Mouse (Mus musculus): ENCODE measurements around the gene Rtkn2. TPM values are rescaled to one million over a fixed set of nuclear protein-coding genes. Genes with fewer than 3 reads are reported as not detected.

Rtkn2 gene
- polyA plus RNA-seq, 1 experiment from 2014 or later, result 5.8 TPM

DNA sequence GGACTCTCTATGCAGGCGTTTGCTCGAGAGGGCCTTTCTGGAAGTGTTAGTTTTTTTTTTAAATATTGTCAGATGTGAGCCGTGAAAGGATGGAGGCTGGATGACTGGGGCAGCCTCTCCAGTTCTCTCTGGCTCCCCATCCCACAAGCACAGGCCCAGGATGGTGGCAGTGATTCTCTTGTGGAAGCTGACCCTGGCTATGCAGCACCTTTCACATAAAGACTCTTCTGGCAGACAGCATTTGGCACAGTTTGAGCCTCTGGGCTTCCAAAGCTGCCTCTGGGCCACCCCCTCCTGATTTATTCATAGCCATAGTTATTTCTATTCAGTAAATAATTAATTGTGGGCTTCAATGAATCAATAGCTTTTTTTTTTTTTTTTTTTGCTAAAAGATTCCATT lies 46.3 kb downstream of the Rtkn2 start:
- Histone ChIP-seq H3K27me3 (ENCODE audit: control insufficient read depth, insufficient read depth, low read length) (no peaks in the 10 kb centered on the region), H3K4me3 (replicated peaks; ENCODE audit: low read depth, low read length) (no peak overlapping the region), H3K9ac (replicated peaks; ENCODE audit: low read length) (no peak overlapping the region), H3K4me1 (ENCODE audit: control insufficient read depth, insufficient read depth, low read length) (no peaks in the 10 kb centered on the region), H3K27ac (replicated peaks; ENCODE audit: low read depth, low read length) (no peak overlapping the region), H3K9me3 (ENCODE audit: control insufficient read depth, low read length) (no peaks in the 10 kb centered on the region), H3K36me3 (ENCODE audit: control insufficient read depth, insufficient read depth, low read length) (no peaks in the 10 kb centered on the region), H3K4me2 (ENCODE audit: low read length) (no peak overlapping the region)
- ATAC-seq (ENCODE audit: low FRiP score, low TSS enrichment) (no peak), DNase-seq (peak; percentile 43)
- 81% methylated on average over 3 of the region's 3 CpGs for WGBS

GRCm38 (mm10) chr10:68028327-68029080 lies 49.1 kb downstream of the Rtkn2 start:
- no peaks in the 10 kb centered on the region for H3K4me1 ChIP-seq (ENCODE audit: control insufficient read depth, insufficient read depth, low read length)
- no peak for ATAC-seq (ENCODE audit: low FRiP score, low TSS enrichment)
- 89% methylated on average over 12 of the region's 12 CpGs for WGBS

GRCm38 (mm10) chr10:68029081-68029626 lies 49.8 kb downstream of the Rtkn2 start:
- no peak overlapping the region for H3K9ac ChIP-seq (replicated peaks; ENCODE audit: low read length)
- H3K27me3 ChIP-seq (ENCODE audit: control insufficient read depth, insufficient read depth, low read length), result no peaks in the 10 kb centered on the region
- H3K9me3 ChIP-seq (ENCODE audit: control insufficient read depth, low read length), result no peaks in the 10 kb centered on the region
- DNase-seq (no peak), ATAC-seq (ENCODE audit: low FRiP score, low TSS enrichment) (no peak)
- no peak overlapping the region for H3K4me3 ChIP-seq (replicated peaks; ENCODE audit: low read depth, low read length)
- no peaks in the 10 kb centered on the region for H3K4me1 ChIP-seq (ENCODE audit: control insufficient read depth, insufficient read depth, low read length)
- no peaks in the 10 kb centered on the region for H3K36me3 ChIP-seq (ENCODE audit: control insufficient read depth, insufficient read depth, low read length)
- WGBS, result 87% methylated on average over 5 of the region's 5 CpGs
- no peak overlapping the region for H3K4me2 ChIP-seq (ENCODE audit: low read length)
- no peak overlapping the region for H3K27ac ChIP-seq (replicated peaks; ENCODE audit: low read depth, low read length)

More at GRCm38 (mm10) chr10:68028327-68029080, 49.1 kb downstream of the Rtkn2 start:
- no peak for DNase-seq
- Histone ChIP-seq H3K27me3 (ENCODE audit: control insufficient read depth, insufficient read depth, low read length) (no peaks in the 10 kb centered on the region), H3K36me3 (ENCODE audit: control insufficient read depth, insufficient read depth, low read length) (no peaks in the 10 kb centered on the region), H3K27ac (replicated peaks; ENCODE audit: low read depth, low read length) (no peak overlapping the region), H3K4me2 (ENCODE audit: low read length) (no peak overlapping the region), H3K4me3 (replicated peaks; ENCODE audit: low read depth, low read length) (no peak overlapping the region), H3K9me3 (ENCODE audit: control insufficient read depth, low read length) (no peaks in the 10 kb centered on the region), H3K9ac (replicated peaks; ENCODE audit: low read length) (no peak overlapping the region)

GRCm38 (mm10) chr10:68030027-68030426 lies 50.7 kb downstream of the Rtkn2 start:
- H3K4me1 ChIP-seq (ENCODE audit: control insufficient read depth, insufficient read depth, low read length), result no peaks in the 10 kb centered on the region
- no peak overlapping the region for H3K27ac ChIP-seq (replicated peaks; ENCODE audit: low read depth, low read length)
- no peaks in the 10 kb centered on the region for H3K36me3 ChIP-seq (ENCODE audit: control insufficient read depth, insufficient read depth, low read length)
- H3K27me3 ChIP-seq (ENCODE audit: control insufficient read depth, insufficient read depth, low read length), result no peaks in the 10 kb centered on the region
- H3K9ac ChIP-seq (replicated peaks; ENCODE audit: low read length), result no peak overlapping the region
- no peak overlapping the region for H3K4me2 ChIP-seq (ENCODE audit: low read length)
- 74% methylated on average over 6 of the region's 6 CpGs for WGBS
- H3K4me3 ChIP-seq (replicated peaks; ENCODE audit: low read depth, low read length), result no peak overlapping the region
- no peak for DNase-seq
- no peaks in the 10 kb centered on the region for H3K9me3 ChIP-seq (ENCODE audit: control insufficient read depth, low read length)
- ATAC-seq (ENCODE audit: low FRiP score, low TSS enrichment), result no peak

DNA sequence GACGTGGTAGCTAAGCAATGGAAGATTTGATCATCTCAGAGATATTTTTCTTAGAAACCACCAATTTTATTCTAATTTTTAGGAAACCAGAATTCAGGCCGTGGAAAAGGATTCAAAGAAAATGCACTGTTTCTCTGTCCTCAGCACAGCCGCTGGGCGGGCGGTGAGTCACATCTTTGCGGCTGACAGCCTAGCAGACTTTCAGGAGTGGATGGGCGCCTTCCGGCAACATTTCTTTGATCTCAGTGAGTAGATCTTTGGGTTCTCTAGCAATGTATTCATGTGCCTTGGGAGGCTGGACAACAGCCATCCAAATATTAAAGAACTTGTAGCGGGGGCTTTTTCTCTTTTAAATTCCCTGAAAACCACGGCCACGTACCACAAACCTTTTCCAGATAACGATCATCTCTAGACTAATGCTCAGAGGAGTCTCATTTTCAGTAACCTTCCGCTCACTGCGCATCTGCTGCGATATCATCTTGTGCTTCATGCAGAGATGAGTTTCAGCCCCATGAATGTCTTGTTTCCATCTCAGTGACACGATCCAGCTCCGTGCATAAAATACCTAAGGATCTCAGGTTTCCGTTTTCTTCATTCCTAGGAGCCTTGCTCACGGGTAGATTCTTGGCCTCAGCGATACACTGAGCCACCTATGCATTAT lies 56.5 kb downstream of the Rtkn2 start:
- Histone ChIP-seq H3K4me3 (replicated peaks; ENCODE audit: low read depth, low read length) (no peak overlapping the region), H3K27me3 (ENCODE audit: control insufficient read depth, insufficient read depth, low read length) (no peaks in the 10 kb centered on the region), H3K36me3 (ENCODE audit: control insufficient read depth, insufficient read depth, low read length) (no peaks in the 10 kb centered on the region), H3K4me1 (ENCODE audit: control insufficient read depth, insufficient read depth, low read length) (peaks cover 12% of the 10 kb centered on the region; the same call in 1 of the 2 replicates), H3K9me3 (ENCODE audit: control insufficient read depth, low read length) (no peaks in the 10 kb centered on the region), H3K27ac (replicated peaks; ENCODE audit: low read depth, low read length) (no peak overlapping the region), H3K4me2 (ENCODE audit: low read length) (no peak overlapping the region), H3K9ac (replicated peaks; ENCODE audit: low read length) (no peak overlapping the region)
- no peak for ATAC-seq (ENCODE audit: low FRiP score, low TSS enrichment)
- DNase-seq, result no peak
- WGBS, result 94% methylated on average over 20 of the region's 20 CpGs

DNA sequence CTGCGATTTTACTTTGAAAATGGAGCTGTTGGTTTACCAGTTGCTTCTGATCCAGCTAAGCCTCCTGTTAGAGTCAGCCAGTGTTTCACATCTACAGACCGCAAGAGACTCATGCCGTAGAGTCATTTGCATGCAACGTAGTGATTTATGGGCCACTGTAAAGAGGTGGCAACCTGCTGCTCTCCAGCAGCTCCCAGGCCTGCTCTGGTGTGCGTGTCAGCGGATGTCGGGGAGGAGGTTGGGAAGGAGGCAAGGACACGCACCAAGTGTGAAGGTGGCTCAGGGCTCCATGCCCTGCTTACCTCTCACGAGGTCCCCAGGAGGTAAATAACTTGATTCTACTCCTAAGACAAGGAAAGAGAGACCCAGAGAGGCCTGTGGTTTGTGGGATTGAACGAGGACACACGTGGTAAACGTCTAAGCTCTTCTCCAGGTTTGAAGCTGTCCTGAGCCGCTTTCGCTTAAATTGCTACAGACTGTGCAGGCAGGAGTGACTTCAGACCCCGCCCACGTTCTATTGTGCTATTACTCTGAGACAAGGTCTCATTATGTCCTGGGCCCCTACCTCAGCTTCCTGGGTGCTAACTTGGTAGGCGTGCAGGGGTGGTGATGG lies 57.1 kb downstream of the Rtkn2 start:
- H3K9me3 ChIP-seq (ENCODE audit: control insufficient read depth, low read length), result no peaks in the 10 kb centered on the region
- 96% methylated on average over 17 of the region's 17 CpGs for WGBS
- H3K36me3 ChIP-seq (ENCODE audit: control insufficient read depth, insufficient read depth, low read length), result no peaks in the 10 kb centered on the region
- no peak overlapping the region for H3K4me2 ChIP-seq (ENCODE audit: low read length)
- no peaks in the 10 kb centered on the region for H3K27me3 ChIP-seq (ENCODE audit: control insufficient read depth, insufficient read depth, low read length)
- H3K4me3 ChIP-seq (replicated peaks; ENCODE audit: low read depth, low read length), result no peak overlapping the region
- H3K4me1 ChIP-seq (ENCODE audit: control insufficient read depth, insufficient read depth, low read length), result peaks cover 12% of the 10 kb centered on the region; the same call in 1 of the 2 replicates
- H3K9ac ChIP-seq (replicated peaks; ENCODE audit: low read length), result no peak overlapping the region
- H3K27ac ChIP-seq (replicated peaks; ENCODE audit: low read depth, low read length), result no peak overlapping the region
- DNase-seq, result no peak
- ATAC-seq (ENCODE audit: low FRiP score, low TSS enrichment), result no peak

DNA sequence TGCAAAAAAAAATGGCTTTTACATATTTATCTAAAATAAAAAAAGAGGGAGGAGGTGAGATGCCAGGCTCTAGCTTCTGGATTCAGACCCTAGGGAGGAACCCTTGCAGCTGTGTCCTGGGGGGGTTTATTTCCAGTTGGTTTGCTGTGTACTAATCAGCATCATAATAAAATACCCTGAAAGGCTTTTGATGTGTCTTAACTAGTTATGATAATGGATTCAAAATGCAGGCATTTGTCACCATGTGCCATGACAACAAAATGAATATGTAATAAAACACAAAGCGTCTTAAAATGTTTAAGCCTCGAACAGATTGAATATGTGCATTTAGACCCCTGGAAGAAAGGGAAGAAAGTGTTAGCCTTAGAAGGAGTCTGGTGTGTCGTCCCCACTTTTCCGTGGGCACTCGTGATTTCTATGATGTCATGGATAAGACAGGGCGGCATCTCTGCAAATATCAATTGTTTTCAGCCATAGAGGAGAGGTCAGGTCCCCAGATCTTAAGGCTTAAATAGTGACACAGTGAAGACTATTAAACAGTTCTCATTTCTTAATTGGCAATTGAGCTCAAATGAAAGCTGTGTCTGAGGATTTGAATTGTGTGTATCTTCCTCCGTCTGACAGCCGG lies 59.7 kb downstream of the Rtkn2 start:
- peak; percentile 55; the same call in 1 of the 2 replicates for ATAC-seq (ENCODE audit: low FRiP score, low TSS enrichment)
- H3K27me3 ChIP-seq (ENCODE audit: control insufficient read depth, insufficient read depth, low read length), result no peaks in the 10 kb centered on the region
- H3K27ac ChIP-seq (replicated peaks; ENCODE audit: low read depth, low read length), result peak overlapping the region; percentile 65
- 0 out of 2 replicates have a peak overlapping the region, but pooled peaks have one; percentile 13 for H3K9ac ChIP-seq (replicated peaks; ENCODE audit: low read length)
- peaks cover 16% of the 10 kb centered on the region; the same call in 1 of the 2 replicates for H3K4me1 ChIP-seq (ENCODE audit: control insufficient read depth, insufficient read depth, low read length)
- WGBS, result 12% methylated on average over 8 of the region's 8 CpGs
- peak; percentile 64 for DNase-seq
- no peaks in the 10 kb centered on the region for H3K9me3 ChIP-seq (ENCODE audit: control insufficient read depth, low read length)
- no peak overlapping the region for H3K4me3 ChIP-seq (replicated peaks; ENCODE audit: low read depth, low read length)
- peak overlapping the region; percentile 31 for H3K4me2 ChIP-seq (ENCODE audit: low read length)
- H3K36me3 ChIP-seq (ENCODE audit: control insufficient read depth, insufficient read depth, low read length), result no peaks in the 10 kb centered on the region

DNA sequence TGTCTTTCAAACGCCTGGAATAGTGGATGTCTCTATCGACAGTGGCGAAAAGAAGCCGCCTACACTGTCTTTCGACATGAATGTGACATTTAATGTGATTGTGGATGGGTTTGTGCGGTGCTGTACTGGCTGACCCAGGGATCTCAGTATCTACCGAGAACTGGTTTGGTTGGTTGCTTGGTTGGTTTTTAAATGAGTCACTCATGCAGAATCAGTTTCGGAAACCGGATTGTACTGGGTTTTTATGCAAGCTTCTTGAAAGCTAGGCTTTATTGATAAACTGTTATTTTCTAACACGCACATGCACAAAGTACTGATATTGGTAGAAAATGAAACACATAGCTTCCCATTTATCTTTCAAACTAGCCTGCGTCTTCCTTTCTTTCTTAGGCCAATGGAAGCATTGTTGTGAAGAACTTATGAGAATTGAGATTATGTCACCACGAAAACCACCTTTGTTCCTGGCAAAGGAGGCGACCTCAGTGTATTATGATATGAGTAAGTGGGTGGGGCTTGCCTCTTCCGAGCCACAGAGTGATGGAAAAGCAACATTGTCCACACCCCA lies 60.4 kb downstream of the Rtkn2 start:
- DNase-seq (peak; percentile 57), ATAC-seq (ENCODE audit: low FRiP score, low TSS enrichment) (peak; percentile 58; the same call in 1 of the 2 replicates)
- no peak overlapping the region for H3K4me3 ChIP-seq (replicated peaks; ENCODE audit: low read depth, low read length)
- H3K9ac ChIP-seq (replicated peaks; ENCODE audit: low read length), result 0 out of 2 replicates have a peak overlapping the region, but pooled peaks have one; percentile 13
- H3K36me3 ChIP-seq (ENCODE audit: control insufficient read depth, insufficient read depth, low read length), result no peaks in the 10 kb centered on the region
- H3K9me3 ChIP-seq (ENCODE audit: control insufficient read depth, low read length), result no peaks in the 10 kb centered on the region
- H3K27me3 ChIP-seq (ENCODE audit: control insufficient read depth, insufficient read depth, low read length), result no peaks in the 10 kb centered on the region
- WGBS, result 36% methylated on average over 14 of the region's 14 CpGs
- H3K4me1 ChIP-seq (ENCODE audit: control insufficient read depth, insufficient read depth, low read length), result peaks cover 16% of the 10 kb centered on the region; the same call in 1 of the 2 replicates
- H3K4me2 ChIP-seq (ENCODE audit: low read length), result peak overlapping the region; percentile 31
- peak overlapping the region; percentile 65 for H3K27ac ChIP-seq (replicated peaks; ENCODE audit: low read depth, low read length)

Data from midbrain, embryonic 14.5 days (tissue).